Mouse (Mus musculus): Measurements from ENCODE around the gene Pcnx3.
A peak's percentile ranks its signal among the peaks of the same experiment; 100 is the strongest.

The Pcnx3 gene

GRCm38 (mm10) chr19:5641021-5641420 lies 47.7 kb downstream of the Pcnx3 start:
- no peak for DNase-seq (ENCODE audit: low read depth, low spot score)

GRCm38 (mm10) chr19:5640339-5640738 lies 48.4 kb downstream of the Pcnx3 start:
- DNase-seq (ENCODE audit: low read depth, low spot score) = no peak

GRCm38 (mm10) chr19:5638416-5639005 lies 50.2 kb downstream of the Pcnx3 start:
- DNase-seq (ENCODE audit: low read depth, low spot score) = no peak

GRCm38 (mm10) chr19:5637069-5638047 lies 51.4 kb downstream of the Pcnx3 start, which contains the start of gene Rela:
Gene Rela, plus strand, starts transcription at chr19:5637483.
- DNase-seq (ENCODE audit: low read depth, low spot score) = peak; percentile 60

- no peak for DNase-seq (ENCODE audit: low read depth, low spot score)
These were observed 52.1 kb downstream of the Pcnx3 start for GRCm38 (mm10) chr19:5636571-5637041.

GRCm38 (mm10) chr19:5636036-5636570 lies 52.6 kb downstream of the Pcnx3 start:
- DNase-seq (ENCODE audit: low read depth, low spot score) = no peak

GRCm38 (mm10) chr19:5632120-5632519 lies 56.6 kb downstream of the Pcnx3 start:
- no peak for DNase-seq (ENCODE audit: low read depth, low spot score)

GRCm38 (mm10) chr19:5629907-5630306 lies 58.8 kb downstream of the Pcnx3 start:
- DNase-seq (ENCODE audit: low read depth, low spot score) = no peak

GRCm38 (mm10) chr19:5625311-5625710 lies 63.4 kb downstream of the Pcnx3 start:
- no peak for DNase-seq (ENCODE audit: low read depth, low spot score)

GRCm38 (mm10) chr19:5621884-5622283 lies 66.8 kb downstream of the Pcnx3 start:
- no peak for DNase-seq (ENCODE audit: low read depth, low spot score)

- no peak for DNase-seq (ENCODE audit: low read depth, low spot score)
These were observed 68.7 kb downstream of the Pcnx3 start for GRCm38 (mm10) chr19:5620007-5620406.

GRCm38 (mm10) chr19:5614953-5615352 lies 73.8 kb downstream of the Pcnx3 start:
- DNase-seq (ENCODE audit: low read depth, low spot score) = no peak

All from brain, embryonic 18.5 days (tissue).